Mouse (Mus musculus) inflammation-experienced regulatory T-cells, adult 6 months (primary cell): ENCODE measurements around the gene Nat8f4. TPM values are rescaled to one million over a fixed set of nuclear protein-coding genes. Genes with fewer than 3 reads are reported as not detected.
A peak's percentile ranks its signal among the peaks of the same experiment; 100 is the strongest.
"Not testable (repeated sequence)": the region's sequence is repeated elsewhere in the genome, so short reads cannot be mapped to it uniquely, and the experiment has no call there.

Experiments
- ATAC-seq: one replicate; pipeline ENCODE4 v1.8.0; 2017
- polyA plus RNA-seq, 3 experiments: library from polyadenylated mRNA; unstranded; fragments of 100-300 nt; shearing (Covaris generic); gene quantifications; one replicate each; pipeline ENCODE4 v1.2.1; 2017

Nat8f4 gene
- polyA plus RNA-seq, result 1 to 10 TPM; 5.8 to 8.6 (median 6.7) TPM

GRCm38 (mm10) chr6:85904642-85905061 lies at the start of gene Nat8f4:
Gene Nat8f4 (minus strand): TSS chr6:85904884.
- ATAC-seq, result peak; percentile 87

DNA sequence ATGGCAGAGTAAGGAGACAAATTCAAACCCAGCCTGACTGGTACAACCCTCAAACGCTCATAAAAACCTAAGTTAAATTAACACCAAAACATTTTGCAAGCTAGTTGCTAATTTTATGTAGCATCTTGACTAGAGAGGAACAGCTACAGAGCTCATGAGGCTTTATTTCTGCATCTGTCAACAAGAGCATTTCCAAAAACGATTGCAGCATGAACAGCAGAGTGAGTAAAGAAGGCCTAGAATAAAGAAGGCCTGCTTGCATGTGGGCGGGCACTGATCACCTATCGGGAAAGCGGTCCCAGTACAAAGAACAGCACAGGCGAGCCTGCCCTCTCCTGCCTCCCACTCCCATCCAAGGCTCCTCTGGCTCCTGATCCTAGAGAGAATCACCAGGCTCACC lies 43.9 kb upstream of the Nat8f4 start:
- ATAC-seq, result no peak

DNA sequence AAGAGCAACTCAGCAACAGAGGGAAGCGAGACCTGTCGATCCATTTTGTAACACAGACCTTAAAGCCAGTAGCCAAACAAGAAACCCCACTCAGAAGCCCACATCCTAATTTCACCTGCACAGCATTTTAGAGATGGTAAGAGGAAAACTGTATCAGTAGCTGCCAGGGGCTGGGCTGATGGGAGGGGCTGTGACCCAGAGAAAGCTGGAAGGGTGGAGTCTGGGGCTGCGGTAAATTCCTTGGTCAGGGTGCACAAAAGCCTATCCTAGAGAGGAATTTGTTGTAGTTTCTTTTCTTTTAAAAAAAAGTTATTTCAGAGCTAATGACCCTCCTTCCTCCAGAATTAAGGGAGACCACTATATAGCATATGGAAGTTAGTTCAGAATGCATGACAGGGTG lies 37.8 kb upstream of the Nat8f4 start:
- no peak for ATAC-seq

- ATAC-seq, result no peak
These were observed 34.0 kb upstream of the Nat8f4 start for GRCm38 (mm10) chr6:85938701-85939100.

DNA sequence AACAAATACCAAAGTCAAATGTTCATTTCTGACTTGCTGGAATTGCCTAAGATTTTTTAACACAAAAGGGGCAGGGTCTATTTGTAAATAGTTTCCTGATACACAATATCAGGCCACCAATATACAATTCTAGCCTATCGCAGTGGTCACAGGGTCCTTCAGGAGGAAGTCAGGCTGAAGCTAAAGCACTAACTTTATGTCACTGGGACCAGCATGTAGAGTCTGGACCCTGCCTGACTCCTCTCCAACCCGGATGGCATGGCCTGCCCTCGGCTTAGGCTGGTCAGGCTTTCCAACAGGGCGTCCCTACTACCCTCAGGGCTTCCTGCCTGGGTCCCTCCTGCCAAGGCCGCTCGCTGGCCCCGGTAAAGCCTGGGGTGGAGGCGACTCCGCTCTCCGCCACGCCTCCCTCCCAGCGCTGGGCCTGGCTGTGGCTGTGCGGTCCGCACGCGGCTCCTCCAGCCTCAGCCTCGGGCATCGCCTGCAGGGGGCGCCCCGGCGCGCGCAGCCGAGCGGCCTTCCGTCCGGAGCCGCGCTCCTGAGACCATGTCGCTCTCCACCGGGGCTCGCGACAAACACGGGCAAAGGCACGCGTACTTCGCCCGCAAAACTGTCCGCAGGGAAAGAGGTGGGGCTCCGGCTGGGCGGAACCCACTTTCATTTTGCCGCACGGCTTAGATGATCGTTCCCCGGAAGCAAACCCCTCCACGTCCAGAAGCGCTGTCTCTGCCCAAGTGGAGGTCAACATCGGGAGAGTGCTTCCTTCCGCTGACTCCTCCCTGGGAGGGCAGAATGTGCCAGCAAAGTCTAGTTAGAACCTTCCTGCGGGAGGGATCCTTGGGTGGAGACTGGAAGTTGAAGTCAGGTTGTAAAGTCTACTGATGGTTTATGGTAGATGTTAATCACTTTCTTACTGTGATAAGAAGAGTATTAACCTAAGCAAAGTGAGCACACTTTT lies 32.1 kb upstream of the Nat8f4 start:
- peak; percentile 85 for ATAC-seq

DNA sequence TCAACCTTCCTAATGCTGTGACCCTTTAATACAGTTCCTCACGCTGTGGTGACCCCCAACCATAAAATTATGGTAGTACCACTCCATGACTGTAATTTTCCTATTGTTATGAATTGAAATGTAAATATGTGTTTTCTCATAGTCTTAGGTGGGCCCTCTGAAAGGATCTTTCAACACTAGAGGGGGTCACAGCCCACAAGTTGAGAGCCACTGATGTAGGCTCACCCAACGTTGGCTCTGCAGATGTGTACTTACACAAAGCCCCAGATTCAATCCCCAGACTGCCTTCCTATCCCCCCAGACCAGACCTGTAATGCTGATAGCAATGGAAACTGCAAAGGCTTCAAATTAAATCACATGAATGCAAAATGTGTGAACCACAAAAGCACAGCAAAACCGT lies 31.0 kb upstream of the Nat8f4 start:
- ATAC-seq, result no peak

DNA sequence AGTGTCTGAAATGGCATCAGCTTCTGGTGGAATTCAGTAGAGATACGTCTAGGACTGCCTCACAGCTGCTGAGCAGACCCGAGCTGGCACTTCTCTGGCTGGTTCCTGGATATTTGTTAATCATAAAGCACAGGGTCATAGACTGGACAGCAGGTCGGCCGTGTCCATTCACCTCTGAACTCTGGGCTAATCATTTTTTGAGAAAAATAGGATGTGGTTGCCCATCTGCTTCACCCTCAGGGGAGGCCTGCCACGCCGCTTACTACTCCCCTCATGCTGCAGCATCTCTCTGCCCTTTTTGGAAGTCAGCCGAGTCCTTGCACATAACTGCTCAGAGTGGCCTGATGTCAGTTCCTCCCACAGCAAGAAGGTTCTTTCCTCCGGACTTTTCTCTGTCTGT lies 29.4 kb upstream of the Nat8f4 start:
- ATAC-seq, result no peak

GRCm38 (mm10) chr6:85929312-85929711 lies 24.6 kb upstream of the Nat8f4 start:
- ATAC-seq, result no peak

- no peak for ATAC-seq
These were observed 23.1 kb upstream of the Nat8f4 start for GRCm38 (mm10) chr6:85927476-85928464.

- no peak for ATAC-seq
These were observed 22.0 kb upstream of the Nat8f4 start for GRCm38 (mm10) chr6:85926709-85927108.

GRCm38 (mm10) chr6:85923643-85924042 lies 19.0 kb upstream of the Nat8f4 start:
- no peak for ATAC-seq

DNA sequence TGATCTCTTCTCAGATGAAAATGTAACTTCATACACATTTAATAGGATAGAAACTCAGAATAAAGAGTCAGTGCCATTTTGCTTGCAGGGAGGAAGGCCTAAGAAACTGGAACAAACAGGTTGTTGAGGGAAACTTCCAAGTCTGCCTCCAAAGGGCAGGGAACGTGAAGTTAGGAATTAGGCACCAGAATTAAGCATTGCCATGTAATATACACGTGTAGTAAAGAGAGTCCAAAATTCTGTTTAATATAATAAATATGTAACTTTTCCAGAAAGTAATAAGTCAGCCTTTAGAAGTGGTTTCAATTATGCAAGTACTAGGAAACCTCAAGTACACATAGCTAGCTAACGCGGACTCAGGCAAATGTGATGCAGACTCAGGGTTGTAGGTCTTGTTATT lies 14.7 kb upstream of the Nat8f4 start:
- no peak for ATAC-seq

DNA sequence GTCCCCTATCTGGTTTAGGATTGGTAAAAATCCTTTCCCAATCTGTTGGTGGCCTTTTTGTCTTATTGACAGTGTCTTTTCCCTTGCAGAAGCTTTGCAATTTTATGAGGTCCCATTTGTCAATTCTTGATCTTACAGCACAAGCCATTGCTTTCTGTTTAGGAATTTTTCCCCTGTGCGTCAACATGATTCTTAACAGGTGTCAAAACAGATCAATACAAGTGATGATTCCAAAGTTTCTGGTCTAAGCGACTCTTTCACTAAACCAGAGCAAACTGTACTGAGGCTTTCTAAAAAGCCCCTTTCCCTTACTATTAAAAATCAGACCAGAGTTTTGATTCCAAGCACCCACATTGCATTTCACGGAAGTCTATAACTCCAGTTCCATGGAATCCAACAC lies 13.7 kb upstream of the Nat8f4 start:
- not testable (repeated sequence) for ATAC-seq

- ATAC-seq, result no peak
These were observed 11.9 kb upstream of the Nat8f4 start for GRCm38 (mm10) chr6:85916596-85916995.

DNA sequence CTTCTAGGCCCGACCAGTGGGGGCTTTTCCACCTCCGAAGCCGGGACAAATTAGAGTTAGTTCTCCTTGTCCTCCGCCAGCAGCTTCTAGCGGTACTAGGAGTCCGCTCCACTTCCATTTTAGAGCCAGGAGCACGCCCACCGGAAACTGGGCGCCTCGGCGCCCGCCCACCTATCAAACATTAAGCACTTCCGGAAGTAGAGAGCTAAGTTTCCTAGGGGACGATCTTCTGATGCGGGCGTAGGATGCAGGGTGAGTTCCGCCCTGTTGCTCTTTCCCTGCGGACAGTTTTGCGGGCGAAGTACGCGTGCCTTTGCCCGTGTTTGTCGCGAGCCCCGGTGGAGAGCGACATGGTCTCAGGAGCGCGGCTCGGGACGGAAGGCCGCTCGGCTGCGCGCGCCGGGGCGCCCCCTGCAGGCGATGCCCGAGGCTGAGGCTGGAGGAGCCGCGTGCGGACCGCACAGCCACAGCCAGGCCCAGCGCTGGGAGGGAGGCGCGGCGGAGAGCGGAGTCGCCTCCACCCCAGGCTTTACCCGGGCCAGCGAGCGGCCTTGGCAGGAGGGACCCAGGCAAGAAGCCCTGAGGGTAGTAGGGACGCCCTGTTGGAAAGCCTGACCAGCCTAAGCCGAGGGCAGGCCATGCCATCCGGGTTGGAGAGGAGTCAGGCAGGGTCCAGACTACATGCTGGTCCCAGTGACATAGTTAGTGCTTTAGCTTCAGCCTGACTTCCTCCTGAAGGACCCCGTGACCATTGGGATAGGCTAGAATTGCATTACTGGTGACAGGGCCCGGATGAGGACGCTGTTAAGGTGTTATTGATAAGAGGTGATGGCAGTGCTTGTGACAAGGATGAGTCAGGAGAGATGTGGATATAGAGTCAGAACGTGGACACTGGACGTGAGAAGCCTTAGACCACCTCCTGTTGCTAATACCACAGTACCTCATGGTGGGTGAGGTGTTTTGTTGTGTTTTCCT lies 11.1 kb upstream of the Nat8f4 start, which contains the start of gene Nat8f1:
TSS of gene Nat8f1 (minus strand) at position 149 of the 975 bp plus-strand sequence.
- peak; percentile 96 for ATAC-seq

DNA sequence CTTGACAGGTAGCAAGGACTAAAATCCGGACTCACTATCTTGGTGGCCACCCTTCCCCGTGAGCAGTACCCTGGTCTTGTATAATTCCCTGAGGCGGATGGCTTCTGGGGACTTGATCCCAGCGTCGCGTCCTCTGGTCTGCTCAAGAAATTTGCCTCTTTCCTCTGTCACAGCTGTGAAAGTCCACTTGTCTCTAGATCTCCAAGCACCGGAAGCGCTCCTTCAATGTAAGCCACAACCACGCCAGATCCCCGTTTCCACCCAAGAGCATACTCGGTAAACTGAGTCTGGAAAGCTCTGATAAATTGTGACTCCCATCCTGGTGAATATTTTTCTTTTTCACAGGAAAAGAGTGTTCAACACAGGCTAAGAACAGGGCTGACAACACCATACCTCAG lies 10.5 kb upstream of the Nat8f4 start:
- peak; percentile 11 for ATAC-seq

GRCm38 (mm10) chr6:85911587-85911986 lies 6.9 kb upstream of the Nat8f4 start, which contains the start of gene Tprkb:
Gene Tprkb (plus strand): TSS chr6:85911865.
- ATAC-seq, result no peak

DNA sequence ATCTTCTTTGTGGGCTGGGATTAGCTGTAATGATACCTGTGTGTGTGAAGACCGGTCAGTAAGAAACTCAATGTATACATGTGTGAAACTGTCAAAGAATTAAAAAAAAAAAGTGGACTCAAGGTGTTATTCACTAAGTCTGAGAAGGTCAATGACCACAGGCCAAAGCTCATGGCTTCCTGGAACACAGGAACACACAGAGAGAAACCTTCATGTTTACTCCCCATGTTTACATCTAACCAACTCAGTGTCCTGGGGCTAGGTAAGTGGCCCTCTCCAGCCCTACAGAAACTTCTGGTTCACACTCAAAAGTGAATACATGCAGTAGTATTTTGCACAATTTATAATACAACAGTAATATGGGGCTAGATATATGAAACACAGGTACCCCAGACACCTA lies 5.0 kb upstream of the Nat8f4 start:
- no peak for ATAC-seq

GRCm38 (mm10) chr6:85908341-85908740 lies 3.7 kb upstream of the Nat8f4 start:
- ATAC-seq, result no peak

DNA sequence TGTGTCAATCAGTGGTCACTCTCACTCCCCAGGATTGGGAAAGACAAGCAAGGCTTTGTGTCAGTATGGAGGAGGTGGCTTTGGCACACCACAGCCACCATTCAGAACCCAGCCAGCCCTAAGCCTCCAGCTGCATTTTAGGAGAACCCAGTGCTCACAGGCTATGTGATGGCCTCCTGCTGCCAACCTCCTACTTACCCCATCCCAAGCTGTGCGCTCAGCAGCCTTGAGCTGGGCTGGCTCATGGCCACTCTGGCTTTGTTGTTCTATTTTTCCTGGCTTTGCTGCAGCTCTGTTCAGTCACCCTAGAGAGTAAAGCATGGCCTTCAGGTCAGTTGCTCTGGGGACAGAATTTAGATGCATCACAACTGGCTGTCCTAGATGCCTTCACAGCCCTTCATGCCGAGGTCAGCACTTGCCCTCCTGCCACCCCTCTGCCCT lies 2.2 kb upstream of the Nat8f4 start:
- ATAC-seq, result not testable (repeated sequence)

DNA sequence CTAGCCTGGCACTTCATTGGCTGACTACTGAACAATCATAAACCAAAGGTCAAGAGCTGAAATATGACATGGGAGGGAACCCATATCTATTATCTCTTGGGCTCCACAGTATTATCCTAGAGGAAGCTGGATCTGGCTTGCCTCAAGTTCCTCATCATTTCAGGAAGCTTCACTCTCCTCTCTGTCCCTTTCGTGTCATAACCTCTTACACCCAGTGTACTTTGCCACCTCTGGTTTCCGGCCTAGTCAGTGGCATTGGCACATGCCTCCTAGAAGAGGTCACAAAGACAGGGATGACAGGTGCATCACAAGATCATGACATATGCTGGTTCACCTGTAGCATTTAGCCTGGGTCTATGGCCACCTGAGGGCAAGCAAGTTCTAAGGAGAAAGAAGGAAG lies 2.4 kb downstream of the Nat8f4 start:
- no peak for ATAC-seq
